Mouse (Mus musculus): ENCODE measurements around the gene Unc13a.

GRCm38 (mm10) chr8:71595862-71596261 is 75.7 kb downstream of the Unc13a start:
- TF ChIP-seq GATA1 (IDR thresholded peaks at IDR 0.05; ENCODE audit: low read length) (no peak), TAL1 (IDR thresholded peaks at IDR 0.05; ENCODE audit: low read length) (no peak)

Measured in erythroblast, embryonic 14.5 days (primary cell).